Mouse (Mus musculus) cerebellum, adult 9-11 months (tissue): ENCODE measurements around the gene Gstm1.

ENCODE experiments used
- DNase-seq: peaks from one replicate; pipeline ENCODE4 v3.0.0; 2022

The Gstm1 gene

GRCm38 (mm10) chr3:107964026-107964425, 53.7 kb downstream of the Gstm1 start:
- no peak for DNase-seq
